Mouse (Mus musculus): Measurements from ENCODE around the gene Nop53. TPM values are rescaled to one million over a fixed set of nuclear protein-coding genes. Genes with fewer than 3 reads are reported as not detected.

Nop53 gene
- total RNA-seq, 2 experiments from 2014 or later, result 117 to 260 TPM

Other genes with a start within 250 kb of the Nop53 start
- not detected in 2 replicates for gene Obox5, start 195.9 kb downstream of the Nop53 start, total RNA-seq (2014; fragmentation: Nextera tagmentation)
- gene Obox5, start 195.9 kb downstream of the Nop53 start, total RNA-seq (2017), result not detected in 2 replicates
- not detected in 2 replicates for gene Obox6, start 106.4 kb downstream of the Nop53 start, total RNA-seq (2014; fragmentation: Nextera tagmentation)
- gene Obox6, start 106.4 kb downstream of the Nop53 start, total RNA-seq (2017), result not detected in 2 replicates
- not detected in 2 replicates for gene Crx, start 66.1 kb downstream of the Nop53 start, total RNA-seq (2014; fragmentation: Nextera tagmentation)
- gene Crx, start 66.1 kb downstream of the Nop53 start, total RNA-seq (2017), result not detected in 2 replicates
- not detected in 2 replicates for gene Crxos, start 63.5 kb downstream of the Nop53 start, total RNA-seq (2014; fragmentation: Nextera tagmentation)
- gene Crxos, start 63.5 kb downstream of the Nop53 start, total RNA-seq (2017), result not detected in 2 replicates
- gene Selenow, start 23.7 kb downstream of the Nop53 start, total RNA-seq (2014; fragmentation: Nextera tagmentation), result 280 and 304 TPM in 2 replicates
- gene Selenow, start 23.7 kb downstream of the Nop53 start, total RNA-seq (2017), result 47.7 and 76.3 TPM in 2 replicates
- gene Ehd2, start 21.5 kb upstream of the Nop53 start, total RNA-seq (2014; fragmentation: Nextera tagmentation), result 2.7 and 3.3 TPM in 2 replicates
- 1.4 and 1.5 TPM in 2 replicates for gene Ehd2, start 21.5 kb upstream of the Nop53 start, total RNA-seq (2017)
- 12.6 and 21.3 TPM in 2 replicates for gene Bicra, start 101.8 kb upstream of the Nop53 start, total RNA-seq (2014; fragmentation: Nextera tagmentation)
- gene Bicra, start 101.8 kb upstream of the Nop53 start, total RNA-seq (2017), result 0.15 and 1.8 TPM in 2 replicates
- gene Zfp541, start 115.7 kb upstream of the Nop53 start, total RNA-seq (2014; fragmentation: Nextera tagmentation), result not detected in 2 replicates
- not detected in 2 replicates for gene Zfp541, start 115.7 kb upstream of the Nop53 start, total RNA-seq (2017)
- gene Napa, start 152.4 kb upstream of the Nop53 start, total RNA-seq (2014; fragmentation: Nextera tagmentation), result 92.2 and 111 TPM in 2 replicates
- 41.1 and 49.5 TPM in 2 replicates for gene Napa, start 152.4 kb upstream of the Nop53 start, total RNA-seq (2017)
- 14.3 and 20.7 TPM in 2 replicates for gene Kptn, start 173.8 kb upstream of the Nop53 start, total RNA-seq (2014; fragmentation: Nextera tagmentation)
- 5.1 and 10.5 TPM in 2 replicates for gene Kptn, start 173.8 kb upstream of the Nop53 start, total RNA-seq (2017)
- 0.07 TPM in 1 of 2 replicates, not detected in the other for gene Slc8a2, start 183.8 kb upstream of the Nop53 start, total RNA-seq (2014; fragmentation: Nextera tagmentation)
- not detected in 2 replicates for gene Slc8a2, start 183.8 kb upstream of the Nop53 start, total RNA-seq (2017)
- gene Meis3, start 229.0 kb upstream of the Nop53 start, total RNA-seq (2014; fragmentation: Nextera tagmentation), result 0.42 and 0.49 TPM in 2 replicates
- gene Meis3, start 229.0 kb upstream of the Nop53 start, total RNA-seq (2017), result not detected in 2 replicates